Mouse (Mus musculus): Measurements from ENCODE around the gene Ehmt1.

The Ehmt1 gene

DNA sequence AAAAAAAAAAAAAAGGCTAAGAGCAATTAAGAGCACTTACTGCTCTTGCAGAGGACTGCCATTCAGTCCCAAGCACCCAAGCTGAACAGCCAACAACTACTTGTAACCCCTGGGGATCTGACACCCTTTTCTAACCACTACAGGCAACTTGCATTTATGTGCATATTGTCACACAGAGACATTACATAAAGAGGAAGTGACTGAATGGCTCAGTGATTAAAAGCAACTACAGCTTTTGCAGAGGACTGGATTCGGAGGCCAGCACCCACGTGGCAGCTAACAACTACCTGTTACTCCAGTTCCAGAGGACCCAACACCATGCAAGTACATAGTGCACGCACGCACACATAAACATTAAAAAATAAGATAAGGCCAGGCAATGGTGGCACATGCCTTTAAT is 8.9 kb downstream of the Ehmt1 start:
- no peak for DNase-seq

DNA sequence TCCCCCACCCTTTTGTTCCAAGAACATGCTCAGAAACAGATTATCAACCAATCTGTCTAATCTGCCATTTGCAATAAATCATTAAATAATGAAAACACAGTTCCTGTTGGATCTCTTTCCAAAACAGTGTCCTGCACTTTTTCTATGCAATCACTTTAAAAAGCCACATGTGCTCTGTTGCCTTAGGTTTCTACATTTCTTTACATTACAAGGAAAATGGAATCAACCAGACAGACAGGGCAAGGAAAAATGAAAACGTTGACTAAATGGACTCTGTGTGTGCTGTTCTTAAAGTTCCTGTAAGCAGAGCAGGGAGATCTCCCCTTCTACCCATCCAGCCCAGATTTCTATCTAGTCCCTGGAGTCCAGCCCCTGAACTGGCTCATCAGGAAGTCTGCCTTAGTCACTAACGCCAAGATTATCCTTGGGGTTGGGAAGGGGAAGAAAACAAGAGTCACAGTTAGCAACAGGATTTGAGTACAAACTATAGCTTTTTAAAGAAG is 13.7 kb downstream of the Ehmt1 start:
- no peak for DNase-seq

DNA sequence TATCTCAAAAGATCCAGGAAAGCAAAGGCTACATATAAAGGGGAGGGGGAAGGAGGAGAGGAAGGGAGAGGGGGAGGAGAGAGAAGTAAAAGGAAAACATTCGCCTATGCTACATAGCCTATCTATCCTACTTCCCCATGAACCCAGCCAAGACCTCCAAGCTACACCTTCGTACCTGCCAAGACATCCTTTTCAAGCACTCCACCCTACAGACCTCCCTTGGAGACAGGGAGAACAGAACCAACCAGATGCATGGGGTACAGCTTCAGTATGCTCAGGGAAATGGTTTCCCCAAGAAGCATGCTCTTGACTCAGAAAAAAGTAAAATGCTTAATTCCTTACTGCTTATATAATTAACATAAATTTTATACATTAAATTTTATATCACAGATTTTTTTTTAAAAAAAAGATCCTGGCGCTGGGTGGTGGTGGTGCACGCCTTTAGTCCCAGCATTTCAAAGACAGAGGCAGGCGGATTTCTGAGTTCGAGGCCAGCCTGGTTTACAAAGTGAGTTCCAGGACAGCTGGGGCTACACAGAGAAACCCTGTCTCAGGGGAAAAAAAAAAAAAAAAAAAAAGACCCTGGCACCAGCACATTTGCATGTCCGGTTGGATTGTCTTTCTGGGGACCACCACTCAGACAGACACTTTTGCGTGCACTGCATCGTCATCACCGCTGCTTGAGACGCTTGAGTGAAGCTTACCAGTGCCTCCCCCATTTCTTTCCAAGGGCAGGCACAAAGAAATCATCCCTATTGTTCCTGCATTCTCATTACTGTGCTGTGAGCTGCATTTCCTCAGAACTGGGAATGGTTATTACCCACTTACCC is 14.4 kb downstream of the Ehmt1 start:
- DNase-seq, result no peak

DNA sequence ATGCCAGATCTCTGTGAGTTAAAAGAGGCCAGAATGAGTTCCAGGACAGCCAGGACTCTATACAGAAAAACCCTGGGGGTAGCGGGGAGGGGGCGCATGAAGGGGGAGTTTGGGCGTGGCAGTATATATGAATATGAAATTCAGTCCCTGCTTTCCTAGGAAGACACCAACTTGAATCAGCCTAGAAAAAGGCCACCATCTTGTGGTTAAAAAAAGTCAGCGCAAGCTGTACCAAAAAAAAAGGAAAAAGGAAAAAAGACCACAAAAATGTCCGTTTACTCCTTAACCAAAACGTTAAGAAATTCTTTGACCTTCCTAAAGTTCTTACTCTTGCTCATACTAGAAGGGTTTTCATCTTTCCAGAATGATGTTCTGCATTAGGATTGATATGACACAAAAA is 16.4 kb downstream of the Ehmt1 start:
- no peak for DNase-seq

DNA sequence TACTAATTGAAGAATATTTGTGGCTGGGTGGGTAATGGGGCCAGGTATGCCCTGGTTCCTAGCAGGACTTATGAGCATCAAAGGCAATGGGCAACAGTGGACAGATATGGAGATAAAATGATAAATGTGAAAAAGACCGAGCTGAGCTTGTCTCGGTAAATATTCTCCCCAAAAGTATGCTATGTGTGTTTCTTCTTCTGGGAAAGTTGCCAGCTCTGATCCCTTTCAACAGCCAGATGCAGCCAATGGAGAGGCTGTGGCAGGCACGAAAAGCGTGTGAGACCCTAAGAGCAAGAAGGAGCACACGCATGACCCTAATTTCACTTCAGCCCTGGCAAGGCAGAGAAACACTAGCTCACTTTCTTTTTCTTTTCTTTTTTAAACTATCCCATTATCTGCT is 18.4 kb downstream of the Ehmt1 start:
- no peak for DNase-seq

DNA sequence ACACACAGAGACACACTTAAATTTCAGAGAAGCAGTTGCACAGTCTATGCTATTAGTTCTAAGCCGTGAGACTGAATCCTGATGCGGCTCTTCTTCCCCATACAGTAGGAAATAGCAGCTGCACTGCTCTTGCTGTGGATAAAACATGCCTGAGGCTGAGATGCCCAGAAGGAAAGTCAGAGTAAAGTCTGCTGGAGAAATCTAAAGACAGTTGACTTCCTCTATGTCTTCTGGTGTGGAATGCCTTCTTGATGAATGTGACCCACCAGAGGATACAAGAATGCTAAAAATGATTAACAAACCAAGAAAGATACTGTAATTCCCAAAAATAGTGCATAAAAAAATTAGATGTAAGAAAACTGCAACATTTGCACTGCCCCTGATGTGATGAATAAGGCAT is 20.1 kb downstream of the Ehmt1 start:
- DNase-seq, result no peak

DNA sequence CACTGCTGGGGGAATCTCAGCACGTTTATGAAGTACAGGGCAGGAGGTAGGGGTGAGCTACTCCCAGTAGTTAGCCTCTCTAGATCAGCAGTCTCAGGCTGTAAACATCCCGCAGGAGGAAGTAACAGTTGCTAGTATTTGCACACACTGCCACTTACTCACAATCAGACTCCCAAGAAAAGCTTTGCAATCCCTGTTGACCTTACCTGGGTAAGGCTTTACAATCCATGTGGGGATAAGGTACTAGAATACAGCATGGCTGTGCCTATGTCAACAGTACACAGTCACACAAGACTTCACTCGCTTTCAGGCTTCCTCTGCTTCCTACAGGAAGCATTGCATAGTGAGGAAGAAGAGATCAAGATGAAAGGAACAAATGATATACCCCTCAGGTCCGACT is 22.7 kb downstream of the Ehmt1 start:
- DNase-seq, result no peak

DNA sequence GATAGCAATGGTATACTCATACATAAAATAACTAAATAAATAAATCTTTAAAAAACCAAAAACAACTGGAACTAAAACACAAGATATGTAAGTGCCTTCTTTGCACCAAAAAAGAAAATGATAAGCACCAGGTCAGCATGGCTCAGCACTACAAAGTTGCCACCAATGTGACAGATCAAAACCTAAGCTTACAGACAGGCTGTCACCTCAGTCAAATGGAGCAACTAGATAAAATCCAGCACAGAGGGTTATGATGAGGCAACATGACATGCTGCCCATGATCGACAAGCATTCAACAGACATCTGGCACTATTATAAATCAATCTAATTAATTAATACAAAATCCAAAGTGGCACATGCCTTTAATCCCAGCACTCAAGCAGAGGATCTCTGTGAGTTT is 25.2 kb downstream of the Ehmt1 start:
- DNase-seq, result no peak

GRCm38 (mm10) chr2:24892318-24892717 is 27.1 kb downstream of the Ehmt1 start:
- DNase-seq, result no peak

DNA sequence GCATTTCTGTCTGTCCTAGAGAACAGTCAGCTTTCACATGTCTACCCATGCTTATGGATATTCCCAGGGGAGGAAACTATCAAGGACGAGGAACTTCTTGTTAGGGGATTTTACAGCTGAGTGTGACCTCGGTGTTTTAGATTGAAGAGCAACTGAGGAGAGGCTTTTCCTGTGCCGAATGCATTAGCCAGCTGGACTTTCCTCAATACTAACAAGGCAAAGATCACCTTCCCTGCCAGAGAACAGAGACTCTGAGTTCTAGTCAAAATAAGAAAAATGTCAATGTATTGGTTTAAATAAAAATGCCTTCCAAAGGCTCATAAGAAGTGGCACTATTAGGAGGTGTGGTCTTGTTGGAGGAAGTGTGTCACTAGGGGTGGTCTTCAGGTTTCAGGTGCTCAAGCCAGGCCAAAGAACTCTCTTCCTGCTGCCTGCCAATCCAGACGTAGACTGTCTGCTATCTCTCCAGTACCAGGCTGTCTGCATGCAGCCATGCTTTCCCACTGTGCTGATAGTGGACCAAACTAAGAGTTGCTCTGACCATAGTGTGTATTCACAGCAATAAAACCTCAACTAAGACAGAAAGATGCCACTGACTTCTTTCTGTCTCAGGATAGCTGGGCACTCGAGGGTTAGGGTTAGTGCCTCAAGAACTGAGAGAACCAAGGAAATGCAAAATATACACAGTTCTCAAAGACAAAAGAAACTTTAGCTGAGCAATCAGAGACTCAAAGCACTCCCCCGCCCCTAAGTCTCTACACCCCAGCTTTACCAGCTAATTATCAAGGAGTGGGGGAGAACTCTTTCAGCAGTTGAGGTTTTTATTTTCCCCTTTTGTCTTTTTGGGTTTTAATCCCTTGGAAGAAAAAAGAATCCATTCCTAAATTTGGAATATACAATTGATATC is 28.6 kb downstream of the Ehmt1 start:
- no peak for DNase-seq

- peak; percentile 6 for DNase-seq
Observed at GRCm38 (mm10) chr2:24888895-24889294, 30.5 kb downstream of the Ehmt1 start.

GRCm38 (mm10) chr2:24880686-24881085 is 38.7 kb downstream of the Ehmt1 start:
- no peak for DNase-seq

- no peak for DNase-seq
Observed at GRCm38 (mm10) chr2:24870952-24871351, 48.5 kb downstream of the Ehmt1 start.

DNA sequence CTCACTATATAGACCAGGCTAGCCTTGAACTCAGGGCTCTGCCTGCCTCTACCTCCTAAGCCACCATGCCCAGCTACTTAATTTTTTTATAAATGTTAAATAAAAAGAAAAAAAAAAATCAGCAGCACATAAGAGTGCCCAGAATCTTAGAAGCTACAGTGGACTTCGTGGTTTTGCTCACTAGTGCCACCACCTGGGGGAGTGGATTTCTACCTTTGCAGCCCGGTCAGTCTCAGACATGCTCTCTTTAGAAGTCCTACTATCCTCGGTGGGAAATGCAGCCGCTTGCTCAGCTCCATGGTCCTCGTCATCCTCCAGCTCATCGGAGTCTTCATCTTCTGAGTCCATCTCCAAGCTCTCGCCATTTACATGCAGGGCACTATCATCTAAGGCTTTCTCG is 56.4 kb downstream of the Ehmt1 start:
- peak; percentile 9 for DNase-seq

GRCm38 (mm10) chr2:24852408-24852807 is 67.0 kb downstream of the Ehmt1 start:
- DNase-seq, result peak; percentile 3

GRCm38 (mm10) chr2:24846557-24846956 is 72.9 kb downstream of the Ehmt1 start:
- DNase-seq, result no peak

GRCm38 (mm10) chr2:24845256-24845655 is 74.2 kb downstream of the Ehmt1 start:
- DNase-seq, result no peak

DNA sequence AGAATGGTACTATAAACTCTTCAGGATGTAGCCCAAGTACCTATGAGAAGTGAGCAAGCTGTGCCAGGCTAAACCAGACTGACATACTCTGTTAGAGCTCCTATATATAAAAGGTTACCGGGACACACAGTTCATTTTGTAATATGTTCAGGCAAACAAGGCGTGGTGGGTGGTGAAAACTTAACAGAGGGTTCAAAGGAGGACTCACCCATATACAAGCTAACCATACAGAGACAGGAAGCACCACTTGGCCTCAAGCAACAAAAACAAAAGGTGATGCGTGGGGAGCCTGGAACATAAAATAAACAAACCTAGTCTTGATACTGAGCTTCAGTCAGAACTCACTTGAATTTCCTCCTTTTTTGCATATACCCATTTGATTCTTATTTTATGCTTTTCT is 88.8 kb downstream of the Ehmt1 start:
- no peak for DNase-seq

DNA sequence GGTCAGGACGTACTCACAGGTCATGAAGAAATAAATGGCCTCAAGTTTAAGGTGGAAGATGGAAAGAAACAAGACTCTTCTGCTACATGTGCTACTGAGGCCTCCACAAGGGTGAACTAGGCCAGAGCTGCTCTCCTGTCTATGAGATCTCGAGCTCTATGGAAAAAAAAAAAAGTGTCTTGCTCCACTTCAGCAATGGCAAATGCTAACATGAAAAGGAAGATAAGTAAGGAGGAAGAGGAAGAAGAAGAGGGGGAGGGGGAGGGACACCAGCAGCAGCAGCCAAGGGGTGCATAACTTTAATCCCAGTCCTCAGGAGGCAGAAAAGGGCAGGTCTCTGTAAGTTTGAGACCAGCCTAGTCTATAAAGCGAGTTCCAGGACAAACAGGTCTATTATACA is 109.7 kb downstream of the Ehmt1 start:
- DNase-seq, result no peak

- DNase-seq, result no peak
Observed at GRCm38 (mm10) chr2:24807691-24808090, 111.7 kb downstream of the Ehmt1 start.

DNA sequence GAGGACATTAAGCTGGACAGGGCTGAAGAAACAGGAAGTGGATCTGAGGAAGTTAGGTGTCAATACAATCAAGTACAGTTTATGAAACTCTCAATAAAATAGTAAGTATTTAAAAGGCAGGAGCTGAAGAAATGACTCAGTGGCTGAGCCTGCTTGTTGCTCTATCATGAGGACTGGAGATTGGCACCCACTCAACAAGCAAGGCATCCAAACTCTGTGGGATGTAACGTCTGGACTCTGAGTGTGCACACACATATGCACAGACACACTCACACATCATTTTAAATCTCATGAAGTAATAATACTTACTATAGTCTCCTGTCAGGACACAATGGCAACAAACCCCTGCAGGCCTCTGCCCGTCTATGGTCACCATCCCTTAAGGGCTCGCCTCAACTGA is 112.4 kb downstream of the Ehmt1 start:
- no peak for DNase-seq

DNA sequence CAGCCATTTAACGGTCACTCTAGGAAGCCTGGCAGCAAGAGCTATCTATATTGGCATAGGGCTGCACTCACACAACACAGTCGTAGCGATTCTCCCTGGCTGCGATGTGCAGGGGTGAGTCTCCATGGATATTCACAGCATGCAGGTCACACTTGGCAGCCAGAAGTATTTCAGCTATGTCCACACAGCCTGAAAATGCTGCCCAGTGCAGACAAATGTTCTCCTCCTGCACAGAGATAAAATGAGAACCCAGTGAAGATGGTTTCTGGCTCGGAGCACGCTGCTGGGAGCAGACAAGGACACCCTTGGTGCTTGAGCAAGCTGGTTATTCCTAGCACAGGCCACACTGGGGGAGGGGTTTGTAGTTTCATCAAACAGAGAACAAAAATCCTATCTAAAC is 113.3 kb downstream of the Ehmt1 start:
- DNase-seq, result no peak

DNA sequence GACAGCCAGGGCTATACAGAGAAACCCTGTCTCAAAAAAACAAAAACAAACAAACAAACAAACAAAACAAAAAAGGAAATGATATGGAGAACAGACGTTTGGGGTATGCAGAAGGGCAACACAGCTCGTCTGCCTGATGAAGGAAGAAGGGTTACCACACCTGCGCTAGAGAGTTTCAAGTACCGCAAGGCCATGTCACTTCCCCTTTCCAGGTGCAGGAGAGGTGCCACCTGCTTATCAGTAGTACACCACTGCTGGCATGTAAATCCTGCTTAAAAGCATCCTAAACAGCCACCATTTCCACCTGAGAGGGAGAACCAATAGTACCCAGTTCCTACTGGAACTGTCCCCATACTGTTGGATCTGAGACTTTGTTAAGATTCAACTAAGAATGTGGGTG is 113.8 kb downstream of the Ehmt1 start:
- DNase-seq, result no peak
